Mouse (Mus musculus): ENCODE data around the gene Gdf9. TPM values are rescaled to one million over a fixed set of nuclear protein-coding genes. Genes with fewer than 3 reads are reported as not detected.

The Gdf9 gene
- polyA plus RNA-seq, 1 experiment = not detected

- no peak overlapping the region for H3K27ac ChIP-seq (ENCODE audit: insufficient read depth, low read depth, low read length)
- WGBS = 36% methylated on average over 27 of the region's 27 CpGs
- H3K4me3 ChIP-seq (ENCODE audit: insufficient read depth, low read depth, low read length) = 0 out of 2 replicates have a peak overlapping the region, but pooled peaks have one; percentile 8
- peaks cover 12% of the 10 kb centered on the region; the same call in 1 of the 2 replicates for H3K4me1 ChIP-seq (ENCODE audit: control insufficient read depth, insufficient read depth, low read length)
- TF ChIP-seq POLR2A (IDR thresholded peaks at IDR 0.05; ENCODE audit: insufficient read depth, low read depth, low read length) (no peak), CTCF (IDR thresholded peaks at IDR 0.05; ENCODE audit: insufficient read depth, low read depth, low read length) (no peak)
These were observed 56.2 kb downstream of the Gdf9 start for GRCm38 (mm10) chr11:53486822-53487594.

Other genes with a start within 250 kb of the Gdf9 start
- gene Hspa4, start 130.6 kb upstream of the Gdf9 start, polyA plus RNA-seq (2012; ENCODE audit: insufficient read depth, insufficient read length, low replicate concordance, missing spikeins) = 708 TPM in 1 of 2 replicates, not detected in the other
- gene Zcchc10, start 106.3 kb upstream of the Gdf9 start, polyA plus RNA-seq (2012; ENCODE audit: insufficient read depth, insufficient read length, low replicate concordance, missing spikeins) = not detected in 2 replicates
- 856 and 1,023 TPM in 2 replicates for gene Aff4, start 80.2 kb upstream of the Gdf9 start, polyA plus RNA-seq (2012; ENCODE audit: insufficient read depth, insufficient read length, low replicate concordance, missing spikeins)
- not detected in 2 replicates for gene Leap2, start 7.9 kb upstream of the Gdf9 start, polyA plus RNA-seq (2012; ENCODE audit: insufficient read depth, insufficient read length, low replicate concordance, missing spikeins)
- 1,358 TPM in 1 of 2 replicates, not detected in the other for gene Uqcrq, start 192 bp upstream of the Gdf9 start, polyA plus RNA-seq (2012; ENCODE audit: insufficient read depth, insufficient read length, low replicate concordance, missing spikeins)
- not detected in 2 replicates for gene Gm10447, start 26.1 kb downstream of the Gdf9 start, polyA plus RNA-seq (2012; ENCODE audit: insufficient read depth, insufficient read length, low replicate concordance, missing spikeins)
- gene Shroom1, start 26.2 kb downstream of the Gdf9 start, polyA plus RNA-seq (2012; ENCODE audit: insufficient read depth, insufficient read length, low replicate concordance, missing spikeins) = not detected in 2 replicates
- not detected in 2 replicates for gene Gm9837, start 39.5 kb downstream of the Gdf9 start, polyA plus RNA-seq (2012; ENCODE audit: insufficient read depth, insufficient read length, low replicate concordance, missing spikeins)
- gene Gm9945, start 49.1 kb downstream of the Gdf9 start, polyA plus RNA-seq (2012; ENCODE audit: insufficient read depth, insufficient read length, low replicate concordance, missing spikeins) = not detected in 2 replicates
- not detected in 2 replicates for gene Sowaha, start 49.3 kb downstream of the Gdf9 start, polyA plus RNA-seq (2012; ENCODE audit: insufficient read depth, insufficient read length, low replicate concordance, missing spikeins)
- 232 TPM in 1 of 2 replicates, not detected in the other for gene Sept8, start 88.2 kb downstream of the Gdf9 start, polyA plus RNA-seq (2012; ENCODE audit: insufficient read depth, insufficient read length, low replicate concordance, missing spikeins)
- not detected in 2 replicates for gene Kif3a, start 136.4 kb downstream of the Gdf9 start, polyA plus RNA-seq (2012; ENCODE audit: insufficient read depth, insufficient read length, low replicate concordance, missing spikeins)
- gene Il4, start 187.6 kb downstream of the Gdf9 start, polyA plus RNA-seq (2012; ENCODE audit: insufficient read depth, insufficient read length, low replicate concordance, missing spikeins) = not detected in 2 replicates
- not detected in 2 replicates for gene Il13, start 203.7 kb downstream of the Gdf9 start, polyA plus RNA-seq (2012; ENCODE audit: insufficient read depth, insufficient read length, low replicate concordance, missing spikeins)